Mouse (Mus musculus) adrenal gland, postnatal 25 days (tissue): ENCODE measurements around the gene Pax5. TPM values are rescaled to one million over a fixed set of nuclear protein-coding genes. Genes with fewer than 3 reads are reported as not detected.

Source experiments
- microRNA-seq, 2 experiments: library from miRNA; unstranded; fragments of <30 nt; microRNA quantifications; one replicate each; pipeline ENCODE4 v1.2.0; 2021
- total RNA-seq: library from RNA; stranded (reverse); gene quantifications from 2 replicates; pipeline ENCODE4 v1.2.3, GENCODE M21; 2021

Gene Pax5
- total RNA-seq, 1 experiment from 2014 or later, result 1.4 TPM

Small RNAs within 50 kb of the gene (microRNA-seq; reads per million reads assigned to microRNA genes)
- gene Mir5120, result 0 reads per million in 2 experiments

Other genes starting within 250 kb of the Pax5 start
- gene Zcchc7, start 45.4 kb upstream of the Pax5 start, total RNA-seq, result 61.2 and 71.2 TPM in 2 replicates